Mouse (Mus musculus): ENCODE measurements at regions not wholly inside any gene's neighbourhood (a gene's known extent, or its start where the extent isn't known, plus 50 kb on each side); places are given as distances from the start of the nearest gene placed in this dataset.

DNA sequence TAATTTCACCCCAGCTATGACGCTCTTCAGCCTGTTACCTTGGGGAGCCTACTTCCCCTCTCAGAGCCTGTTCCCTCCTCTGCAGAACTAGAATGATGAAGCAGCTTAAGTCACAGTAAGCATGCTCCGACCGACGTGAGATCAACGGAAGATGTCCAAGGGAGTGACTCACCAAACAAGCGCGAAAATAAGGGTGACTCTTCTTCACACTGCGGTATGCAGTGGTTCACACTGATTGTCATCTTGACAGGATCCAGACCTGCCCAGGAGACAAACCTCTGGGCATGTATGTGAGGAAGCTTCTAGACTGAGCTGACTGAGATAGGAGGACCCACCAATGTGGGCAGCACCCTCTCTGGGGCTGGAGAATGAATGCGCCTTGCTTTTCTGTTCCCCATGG is 116.3 kb upstream of the Tpm1 start:
- Histone ChIP-seq H3K27ac (ENCODE audit: low read depth, low read length) (no peak overlapping the region), H3K4me3 (ENCODE audit: low read depth, low read length) (no peak overlapping the region), H3K36me3 (ENCODE audit: control insufficient read depth, insufficient read depth, low read length) (no peaks in the 10 kb centered on the region), H3K9ac (ENCODE audit: low read depth, low read length) (no peak overlapping the region), H3K4me2 (no peak overlapping the region), H3K9me3 (ENCODE audit: control insufficient read depth, low read length) (no peaks in the 10 kb centered on the region), H3K4me1 (replicated peaks; ENCODE audit: control insufficient read depth, insufficient read depth, low read length) (peaks cover 3% of the 10 kb centered on the region), H3K27me3 (replicated peaks; ENCODE audit: control insufficient read depth, insufficient read depth, low read length) (no peaks in the 10 kb centered on the region)
- DNase-seq (ENCODE audit: low spot score) (no peak), ATAC-seq (replicated peaks; ENCODE audit: low FRiP score) (no peak)
- whole genome bisulfite sequencing: 74% methylated on average over 9 of the region's 9 CpGs

DNA sequence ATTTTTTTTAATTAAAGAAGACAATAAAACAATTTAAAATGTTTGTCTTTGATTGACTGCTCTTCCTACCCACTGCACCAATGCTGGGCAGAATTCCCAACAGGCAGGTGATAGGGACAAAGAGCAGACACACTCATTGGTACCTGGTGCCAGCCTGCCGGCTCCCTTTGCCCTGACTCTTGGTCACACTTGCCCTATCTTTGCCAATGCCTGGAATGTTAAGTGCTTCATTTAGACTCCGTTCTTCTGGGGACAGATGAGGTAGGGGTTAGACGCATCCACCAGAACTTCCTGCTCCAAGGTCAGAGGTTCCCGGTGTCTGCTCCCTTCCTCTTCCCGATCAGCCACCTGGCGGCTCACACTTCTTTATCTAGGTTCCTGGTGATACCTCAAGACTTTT is 114.5 kb upstream of the Tpm1 start:
- no peaks in the 10 kb centered on the region for H3K27me3 ChIP-seq (replicated peaks; ENCODE audit: control insufficient read depth, insufficient read depth, low read length)
- DNase-seq (ENCODE audit: low spot score) (no peak), ATAC-seq (replicated peaks; ENCODE audit: low FRiP score) (no peak)
- no peak overlapping the region for H3K4me2 ChIP-seq
- no peaks in the 10 kb centered on the region for H3K4me1 ChIP-seq (replicated peaks; ENCODE audit: control insufficient read depth, insufficient read depth, low read length)
- H3K9ac ChIP-seq (ENCODE audit: low read depth, low read length): no peak overlapping the region
- 46% methylated on average over 6 of the region's 6 CpGs for WGBS
- no peaks in the 10 kb centered on the region for H3K9me3 ChIP-seq (ENCODE audit: control insufficient read depth, low read length)
- no peak overlapping the region for H3K27ac ChIP-seq (ENCODE audit: low read depth, low read length)
- no peak overlapping the region for H3K4me3 ChIP-seq (ENCODE audit: low read depth, low read length)
- H3K36me3 ChIP-seq (ENCODE audit: control insufficient read depth, insufficient read depth, low read length): no peaks in the 10 kb centered on the region

DNA sequence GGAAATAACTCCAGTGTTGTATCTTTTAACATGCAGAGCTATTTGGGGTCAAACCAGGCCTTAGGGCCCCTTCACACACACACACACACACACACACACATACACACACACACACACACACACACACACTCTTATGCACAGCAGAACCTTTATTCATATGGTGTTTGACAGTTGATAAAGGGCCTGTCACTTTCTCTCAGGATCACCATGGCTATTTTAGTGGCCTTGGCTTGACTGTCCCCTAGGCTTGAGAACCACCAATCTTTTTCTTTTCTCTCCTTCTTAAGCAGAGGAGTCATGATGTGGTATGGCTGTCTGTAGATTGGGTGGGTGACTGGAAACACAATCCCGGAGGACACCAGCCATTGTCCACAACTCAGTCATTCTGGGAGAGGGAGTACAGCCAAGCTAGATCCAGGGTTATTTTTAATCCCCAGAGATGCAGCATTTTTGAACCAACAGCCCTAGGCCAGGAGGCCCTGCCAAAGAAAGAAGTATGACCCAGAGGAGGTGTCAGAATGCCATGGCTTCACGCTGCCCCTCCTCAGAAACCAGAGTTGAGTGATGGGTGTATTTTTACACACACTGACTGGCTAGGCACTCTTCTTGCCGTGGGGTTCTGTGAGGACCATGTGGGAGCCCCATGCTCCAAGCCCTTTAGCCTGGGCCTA is 111.7 kb upstream of the Tpm1 start:
- Histone ChIP-seq H3K9me3 (ENCODE audit: control insufficient read depth, low read length) (no peaks in the 10 kb centered on the region), H3K4me1 (replicated peaks; ENCODE audit: control insufficient read depth, insufficient read depth, low read length) (no peaks in the 10 kb centered on the region), H3K36me3 (ENCODE audit: control insufficient read depth, insufficient read depth, low read length) (no peaks in the 10 kb centered on the region), H3K9ac (ENCODE audit: low read depth, low read length) (no peak overlapping the region), H3K27me3 (replicated peaks; ENCODE audit: control insufficient read depth, insufficient read depth, low read length) (no peaks in the 10 kb centered on the region), H3K4me3 (ENCODE audit: low read depth, low read length) (no peak overlapping the region), H3K27ac (ENCODE audit: low read depth, low read length) (no peak overlapping the region), H3K4me2 (no peak overlapping the region)
- no peak for ATAC-seq (replicated peaks; ENCODE audit: low FRiP score)
- WGBS: 75% methylated on average over 3 of the region's 3 CpGs
- DNase-seq (ENCODE audit: low spot score): no peak

DNA sequence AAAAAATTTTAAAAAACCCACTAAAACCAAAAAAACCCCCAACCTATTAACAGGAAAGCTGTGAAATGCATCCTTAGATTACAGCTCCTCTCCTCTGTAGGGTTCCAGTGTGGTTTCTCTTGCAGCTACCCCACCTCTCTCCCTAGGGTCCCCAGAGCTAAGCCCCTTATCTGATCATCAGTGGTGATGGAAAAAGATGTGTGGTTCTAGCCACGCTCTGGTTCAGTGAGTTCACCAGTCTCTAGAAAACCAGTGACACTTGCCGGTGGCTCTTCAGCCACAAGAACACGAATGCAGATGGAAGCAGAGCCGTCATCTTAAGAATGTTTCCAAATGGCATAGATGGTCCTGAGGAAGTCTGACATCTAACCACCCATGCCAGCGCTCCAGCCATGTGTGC is 111.1 kb upstream of the Tpm1 start:
- no peak overlapping the region for H3K27ac ChIP-seq (ENCODE audit: low read depth, low read length)
- H3K4me3 ChIP-seq (ENCODE audit: low read depth, low read length): no peak overlapping the region
- H3K9ac ChIP-seq (ENCODE audit: low read depth, low read length): no peak overlapping the region
- DNase-seq (ENCODE audit: low spot score) (no peak), ATAC-seq (replicated peaks; ENCODE audit: low FRiP score) (no peak)
- 76% methylated on average over 5 of the region's 5 CpGs for WGBS
- no peaks in the 10 kb centered on the region for H3K27me3 ChIP-seq (replicated peaks; ENCODE audit: control insufficient read depth, insufficient read depth, low read length)
- no peaks in the 10 kb centered on the region for H3K4me1 ChIP-seq (replicated peaks; ENCODE audit: control insufficient read depth, insufficient read depth, low read length)
- no peaks in the 10 kb centered on the region for H3K36me3 ChIP-seq (ENCODE audit: control insufficient read depth, insufficient read depth, low read length)
- H3K9me3 ChIP-seq (ENCODE audit: control insufficient read depth, low read length): no peaks in the 10 kb centered on the region
- no peak overlapping the region for H3K4me2 ChIP-seq

DNA sequence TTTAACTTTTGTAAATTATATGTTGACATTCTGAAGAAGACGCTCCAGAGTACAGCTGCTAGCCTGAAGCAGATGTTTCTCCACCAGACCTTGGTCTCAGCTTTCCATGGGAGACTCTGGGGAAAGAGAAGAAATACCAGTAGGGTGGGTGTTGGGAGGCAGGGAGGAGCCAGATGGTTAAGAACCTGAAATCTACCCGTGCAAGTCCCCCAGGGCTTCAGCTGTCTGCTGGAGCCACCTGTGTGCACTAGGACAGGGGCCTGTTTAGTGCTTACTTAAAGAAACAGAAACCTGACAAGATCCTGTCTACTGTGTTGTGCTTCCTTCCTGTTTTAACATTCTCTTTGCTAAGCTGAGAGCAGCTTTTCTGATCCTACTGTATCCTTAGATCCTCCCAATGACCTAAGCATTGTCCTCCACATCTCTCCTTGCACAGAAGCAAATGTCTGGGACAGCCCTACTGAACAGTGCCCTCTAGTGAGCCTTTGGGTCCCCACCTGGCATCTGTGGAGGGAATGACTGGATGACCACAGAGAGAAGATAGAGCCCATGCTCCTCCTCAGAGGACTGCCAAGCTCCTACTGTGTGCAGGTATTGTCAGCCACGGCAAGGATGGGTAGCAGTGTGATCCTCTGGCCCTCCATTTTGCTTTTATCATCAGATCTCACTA is 107.5 kb upstream of the Tpm1 start:
- no peak overlapping the region for H3K9ac ChIP-seq (ENCODE audit: low read depth, low read length)
- DNase-seq (ENCODE audit: low spot score): no peak
- H3K4me3 ChIP-seq (ENCODE audit: low read depth, low read length): no peak overlapping the region
- no peaks in the 10 kb centered on the region for H3K4me1 ChIP-seq (replicated peaks; ENCODE audit: control insufficient read depth, insufficient read depth, low read length)
- no peak overlapping the region for H3K4me2 ChIP-seq
- H3K9me3 ChIP-seq (ENCODE audit: control insufficient read depth, low read length): no peaks in the 10 kb centered on the region
- H3K27ac ChIP-seq (ENCODE audit: low read depth, low read length): no peak overlapping the region
- H3K36me3 ChIP-seq (ENCODE audit: control insufficient read depth, insufficient read depth, low read length): no peaks in the 10 kb centered on the region
- no peak for ATAC-seq (replicated peaks; ENCODE audit: low FRiP score)
- H3K27me3 ChIP-seq (replicated peaks; ENCODE audit: control insufficient read depth, insufficient read depth, low read length): no peaks in the 10 kb centered on the region
- WGBS: 56% methylated on average over 3 of the region's 3 CpGs

DNA sequence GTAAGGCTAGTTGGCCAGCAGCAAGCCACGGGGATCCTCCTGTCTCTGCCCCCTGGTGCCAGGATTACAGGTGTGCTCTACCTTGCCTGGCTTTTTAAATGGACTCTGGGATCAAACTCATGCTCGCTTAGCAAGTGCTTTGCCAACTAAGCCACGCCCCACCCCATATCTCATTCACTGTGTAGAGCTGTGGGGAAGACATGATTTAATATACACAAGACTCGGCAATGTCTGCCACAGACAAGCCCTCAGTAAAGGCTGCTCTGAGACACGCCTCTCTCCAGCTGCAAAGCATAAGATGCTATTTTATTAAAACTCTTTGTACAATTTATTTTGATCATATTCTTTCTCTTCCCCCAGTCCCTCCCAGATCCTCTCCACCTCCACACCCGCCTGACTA is 104.9 kb upstream of the Tpm1 start:
- 66% methylated on average over 6 of the region's 6 CpGs for WGBS
- no peak overlapping the region for H3K9ac ChIP-seq (ENCODE audit: low read depth, low read length)
- ATAC-seq (replicated peaks; ENCODE audit: low FRiP score): no peak
- H3K36me3 ChIP-seq (ENCODE audit: control insufficient read depth, insufficient read depth, low read length): no peaks in the 10 kb centered on the region
- no peak overlapping the region for H3K4me3 ChIP-seq (ENCODE audit: low read depth, low read length)
- no peak overlapping the region for H3K27ac ChIP-seq (ENCODE audit: low read depth, low read length)
- no peaks in the 10 kb centered on the region for H3K4me1 ChIP-seq (replicated peaks; ENCODE audit: control insufficient read depth, insufficient read depth, low read length)
- no peaks in the 10 kb centered on the region for H3K27me3 ChIP-seq (replicated peaks; ENCODE audit: control insufficient read depth, insufficient read depth, low read length)
- H3K9me3 ChIP-seq (ENCODE audit: control insufficient read depth, low read length): no peaks in the 10 kb centered on the region
- DNase-seq (ENCODE audit: low spot score): no peak
- H3K4me2 ChIP-seq: no peak overlapping the region

DNA sequence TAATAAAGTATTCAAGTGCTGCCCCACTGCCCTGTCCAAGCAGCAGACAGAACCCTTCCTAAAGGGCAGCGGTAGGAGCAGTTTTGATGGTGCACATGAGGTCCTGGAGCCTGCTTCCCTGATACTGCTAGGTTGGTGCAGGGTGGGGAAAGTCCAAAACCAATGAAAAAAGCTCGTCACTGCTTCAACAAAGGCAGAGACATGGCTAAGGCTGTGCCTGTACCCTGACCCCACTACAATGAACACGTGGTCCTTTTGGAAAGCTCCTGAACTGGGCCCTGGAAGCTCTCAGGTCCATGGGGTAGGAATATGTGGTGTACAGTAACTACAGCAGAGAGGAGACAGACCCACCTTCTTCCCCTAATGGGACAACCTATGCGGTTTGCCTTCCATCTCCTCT is 104.1 kb upstream of the Tpm1 start:
- ATAC-seq (replicated peaks; ENCODE audit: low FRiP score) (no peak), DNase-seq (ENCODE audit: low spot score) (no peak)
- no peaks in the 10 kb centered on the region for H3K9me3 ChIP-seq (ENCODE audit: control insufficient read depth, low read length)
- no peaks in the 10 kb centered on the region for H3K27me3 ChIP-seq (replicated peaks; ENCODE audit: control insufficient read depth, insufficient read depth, low read length)
- H3K4me2 ChIP-seq: no peak overlapping the region
- no peaks in the 10 kb centered on the region for H3K4me1 ChIP-seq (replicated peaks; ENCODE audit: control insufficient read depth, insufficient read depth, low read length)
- H3K9ac ChIP-seq (ENCODE audit: low read depth, low read length): no peak overlapping the region
- no peak overlapping the region for H3K27ac ChIP-seq (ENCODE audit: low read depth, low read length)
- no peak overlapping the region for H3K4me3 ChIP-seq (ENCODE audit: low read depth, low read length)
- no peaks in the 10 kb centered on the region for H3K36me3 ChIP-seq (ENCODE audit: control insufficient read depth, insufficient read depth, low read length)
- WGBS: 81% methylated on average over 4 of the region's 4 CpGs

DNA sequence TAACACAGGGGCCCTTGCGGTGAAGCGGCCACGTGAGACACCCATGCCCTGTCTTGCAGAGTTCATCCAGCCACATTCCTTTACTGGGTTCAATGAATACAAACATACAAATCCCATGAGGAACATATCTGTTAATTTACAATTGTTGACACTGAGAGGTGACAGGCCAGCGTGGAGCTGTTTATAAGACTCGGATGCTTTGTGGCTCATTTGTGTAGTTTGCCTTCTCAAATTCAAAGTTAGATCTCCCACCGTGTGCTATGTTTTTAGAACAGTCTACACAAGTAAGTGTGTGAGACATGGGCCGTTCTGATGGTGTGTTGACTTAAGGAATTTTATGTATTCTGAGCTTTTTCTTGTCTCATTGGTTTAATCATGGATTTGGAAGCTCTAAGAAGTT is 98.5 kb upstream of the Tpm1 start:
- H3K9me3 ChIP-seq (ENCODE audit: control insufficient read depth, low read length): no peaks in the 10 kb centered on the region
- H3K9ac ChIP-seq (ENCODE audit: low read depth, low read length): no peak overlapping the region
- H3K36me3 ChIP-seq (ENCODE audit: control insufficient read depth, insufficient read depth, low read length): no peaks in the 10 kb centered on the region
- WGBS: 80% methylated on average over 7 of the region's 7 CpGs
- H3K4me3 ChIP-seq (ENCODE audit: low read depth, low read length): no peak overlapping the region
- ATAC-seq (replicated peaks; ENCODE audit: low FRiP score) (no peak), DNase-seq (ENCODE audit: low spot score) (no peak)
- no peaks in the 10 kb centered on the region for H3K4me1 ChIP-seq (replicated peaks; ENCODE audit: control insufficient read depth, insufficient read depth, low read length)
- H3K4me2 ChIP-seq: no peak overlapping the region
- H3K27ac ChIP-seq (ENCODE audit: low read depth, low read length): no peak overlapping the region
- H3K27me3 ChIP-seq (replicated peaks; ENCODE audit: control insufficient read depth, insufficient read depth, low read length): no peaks in the 10 kb centered on the region

DNA sequence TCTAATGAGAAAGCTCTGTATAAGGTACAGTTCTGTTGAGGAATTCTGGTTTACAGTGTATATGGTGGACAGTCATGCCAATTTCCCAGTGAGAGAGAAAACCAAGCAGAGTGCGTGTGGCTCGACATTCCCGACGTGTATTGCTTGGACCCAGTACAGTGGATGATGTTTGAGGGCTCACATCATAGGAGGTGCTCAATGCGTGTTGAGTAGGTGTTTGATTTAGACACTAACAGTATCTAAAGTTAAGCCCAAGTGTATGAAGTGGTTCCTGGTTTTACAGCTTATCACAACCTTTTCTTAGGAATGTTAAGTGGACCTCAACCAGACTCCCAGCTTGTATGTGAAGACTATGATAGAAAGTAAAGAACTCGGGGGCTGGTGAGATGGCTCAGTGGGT is 96.2 kb upstream of the Tpm1 start:
- H3K27ac ChIP-seq (ENCODE audit: low read depth, low read length): no peak overlapping the region
- WGBS: 84% methylated on average over 6 of the region's 6 CpGs
- no peaks in the 10 kb centered on the region for H3K4me1 ChIP-seq (replicated peaks; ENCODE audit: control insufficient read depth, insufficient read depth, low read length)
- H3K4me2 ChIP-seq: no peak overlapping the region
- no peaks in the 10 kb centered on the region for H3K36me3 ChIP-seq (ENCODE audit: control insufficient read depth, insufficient read depth, low read length)
- ATAC-seq (replicated peaks; ENCODE audit: low FRiP score) (no peak), DNase-seq (ENCODE audit: low spot score) (no peak)
- no peaks in the 10 kb centered on the region for H3K9me3 ChIP-seq (ENCODE audit: control insufficient read depth, low read length)
- H3K4me3 ChIP-seq (ENCODE audit: low read depth, low read length): no peak overlapping the region
- H3K9ac ChIP-seq (ENCODE audit: low read depth, low read length): no peak overlapping the region
- no peaks in the 10 kb centered on the region for H3K27me3 ChIP-seq (replicated peaks; ENCODE audit: control insufficient read depth, insufficient read depth, low read length)
